Mouse (Mus musculus) embryo, embryonic 10 days (tissue): Measurements from ENCODE around the gene 2210011C24Rik.

ENCODE experiments used
- DNase-seq: peaks from one replicate; pipeline ENCODE4 v3.0.0-alpha.2; 2015; ENCODE audit warnings: low spot score

Gene 2210011C24Rik

GRCm38 (mm10) chr8:84011705-84012498, at the start of gene 2210011C24Rik:
2210011C24Rik (minus strand) TSS chr8:84012171.
- no peak for DNase-seq

GRCm38 (mm10) chr8:84060245-84060644, 48.3 kb upstream of the 2210011C24Rik start:
- DNase-seq, result no peak

- no peak for DNase-seq
Observed at GRCm38 (mm10) chr8:84059226-84059625, 47.3 kb upstream of the 2210011C24Rik start.

DNA sequence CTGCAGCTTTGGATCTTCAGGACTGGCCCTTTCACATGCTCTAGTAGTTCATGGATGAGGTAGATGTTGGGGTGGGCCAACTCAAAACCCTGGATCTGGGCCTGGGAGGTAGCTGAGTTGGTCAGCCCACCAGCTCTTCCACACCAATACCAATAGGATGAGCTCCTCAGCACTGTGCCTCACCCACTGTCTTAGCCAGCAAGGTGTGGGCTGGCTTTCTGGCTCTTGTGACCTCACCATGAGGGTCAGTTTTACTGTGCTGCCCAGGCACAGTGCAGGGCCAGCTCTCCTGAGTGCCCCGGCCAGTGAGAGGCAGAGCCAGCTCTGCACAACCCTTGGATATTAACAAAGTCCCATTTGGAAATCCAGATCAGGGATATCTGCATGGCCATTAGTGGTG, 45.9 kb upstream of the 2210011C24Rik start:
- DNase-seq, result no peak

GRCm38 (mm10) chr8:84053229-84053628, 41.3 kb upstream of the 2210011C24Rik start:
- DNase-seq, result no peak

- no peak for DNase-seq
Observed at GRCm38 (mm10) chr8:84052746-84053145, 40.8 kb upstream of the 2210011C24Rik start.

GRCm38 (mm10) chr8:84048171-84048570, 36.2 kb upstream of the 2210011C24Rik start:
- DNase-seq, result no peak

DNA sequence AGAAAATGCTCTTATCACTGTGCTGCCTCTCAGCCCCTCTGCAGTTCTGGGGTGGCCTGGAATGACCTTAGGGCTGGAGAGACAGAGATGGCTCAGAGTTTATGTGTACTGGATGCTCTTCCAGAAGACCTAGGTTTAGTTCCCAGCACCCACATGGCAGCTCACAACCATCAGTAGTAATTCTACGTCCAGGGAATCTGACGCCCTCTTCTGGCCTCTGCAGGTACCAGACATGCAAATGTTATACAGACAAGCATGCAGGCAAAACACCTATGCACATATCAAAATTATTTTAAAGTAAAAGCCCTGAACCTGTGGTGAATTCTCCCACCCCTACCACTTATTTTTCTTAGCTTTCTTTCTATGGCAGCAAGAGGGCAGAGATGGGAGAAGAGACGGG, 34.5 kb upstream of the 2210011C24Rik start:
- no peak for DNase-seq

- DNase-seq, result no peak
Observed at GRCm38 (mm10) chr8:84044900-84045299, 32.9 kb upstream of the 2210011C24Rik start, which contains the start of gene Rln3. Rln3 (minus strand) TSS chr8:84045000.

- peak; percentile 18 for DNase-seq
Observed at GRCm38 (mm10) chr8:84044103-84044502, 32.1 kb upstream of the 2210011C24Rik start.

- DNase-seq, result no peak
Observed at GRCm38 (mm10) chr8:84042948-84043342, 31.0 kb upstream of the 2210011C24Rik start.

GRCm38 (mm10) chr8:84042066-84042947, 30.3 kb upstream of the 2210011C24Rik start, which contains the start of gene Il27ra:
Il27ra (minus strand) TSS chr8:84042589.
- DNase-seq, result peak; percentile 87

DNA sequence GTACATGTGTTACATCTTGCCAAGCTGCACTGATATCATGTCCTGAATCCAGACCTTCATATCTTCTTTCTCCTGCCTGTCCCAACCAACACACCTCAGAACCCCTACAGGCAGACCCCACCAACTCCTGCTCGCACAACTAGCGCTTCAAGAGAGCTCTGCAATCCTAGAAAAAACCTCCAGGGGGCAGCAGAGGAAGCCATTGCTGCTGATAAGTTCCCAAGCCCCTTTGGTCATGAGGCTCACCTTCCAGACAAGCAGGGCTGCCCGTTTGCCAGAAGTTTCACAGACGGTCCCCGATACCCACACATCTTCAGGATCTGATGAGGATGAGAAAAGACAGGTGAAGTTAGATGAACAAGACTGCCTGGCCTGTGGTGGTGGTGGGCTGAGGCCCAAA, 27.1 kb upstream of the 2210011C24Rik start:
- DNase-seq, result peak; percentile 76

GRCm38 (mm10) chr8:84038015-84038414, 26.0 kb upstream of the 2210011C24Rik start:
- DNase-seq, result no peak

DNA sequence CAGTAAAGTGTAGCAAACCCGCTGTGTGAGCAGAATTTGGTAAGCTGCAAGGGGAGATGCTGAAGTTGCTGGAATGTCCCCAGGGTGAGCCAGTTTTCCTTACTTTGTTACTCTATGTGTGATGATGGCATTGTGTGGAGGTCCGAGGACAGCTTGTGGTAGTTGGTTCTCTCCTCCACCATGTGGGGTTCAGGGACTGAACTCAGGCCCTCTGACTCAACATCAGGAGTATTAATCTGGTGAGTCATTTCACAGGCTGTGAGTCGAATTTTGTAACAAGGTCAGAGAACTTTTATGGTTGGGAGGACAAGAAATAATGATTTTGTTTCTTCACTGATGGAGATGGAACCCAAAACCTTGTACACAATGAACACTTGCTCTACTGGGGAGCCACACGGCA, 20.8 kb upstream of the 2210011C24Rik start:
- no peak for DNase-seq

GRCm38 (mm10) chr8:84029272-84029671, 17.3 kb upstream of the 2210011C24Rik start:
- no peak for DNase-seq

DNA sequence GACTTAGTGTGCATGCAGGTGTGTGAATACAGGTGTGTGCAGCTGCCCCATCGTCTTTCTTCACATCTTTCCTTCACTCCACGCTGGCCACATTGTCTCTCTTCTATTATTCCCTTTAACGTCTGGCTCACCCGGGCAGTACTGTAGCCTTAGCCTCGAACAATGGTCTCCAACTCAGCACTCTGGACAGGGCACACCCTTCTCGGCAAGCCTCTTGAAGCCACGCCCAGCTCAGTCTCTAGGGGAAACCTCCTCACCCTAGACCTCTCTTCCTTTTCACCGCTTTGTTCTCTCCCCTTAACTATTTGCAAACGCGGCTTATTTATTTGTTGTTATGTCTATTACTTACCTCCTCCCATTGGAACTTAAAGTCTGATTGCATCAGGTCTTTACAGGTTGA, 15.5 kb upstream of the 2210011C24Rik start:
- DNase-seq, result peak; percentile 65

DNA sequence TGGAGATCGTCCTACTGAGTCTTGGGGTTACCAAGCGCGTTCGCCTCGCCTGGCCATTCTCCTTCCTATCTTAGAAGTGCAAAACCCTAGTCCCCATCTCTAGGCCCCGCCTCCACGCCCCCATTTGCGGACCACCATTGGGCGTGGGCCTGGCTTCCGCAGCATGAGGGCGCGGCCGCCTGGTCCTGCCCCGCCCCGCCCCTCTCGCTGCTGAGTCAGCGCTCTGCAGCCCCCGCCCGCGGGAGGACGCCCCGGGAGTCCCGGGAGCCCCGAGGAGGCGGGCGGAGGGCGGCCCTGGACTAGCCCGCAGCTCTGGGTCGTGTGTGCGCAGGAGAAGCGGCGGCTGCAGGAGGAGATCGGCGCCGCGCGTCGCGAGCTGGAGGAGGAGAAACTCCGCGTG, 13.9 kb upstream of the 2210011C24Rik start:
- DNase-seq, result peak; percentile 84

GRCm38 (mm10) chr8:84024171-84024570, 12.2 kb upstream of the 2210011C24Rik start:
- DNase-seq, result peak; percentile 90

DNA sequence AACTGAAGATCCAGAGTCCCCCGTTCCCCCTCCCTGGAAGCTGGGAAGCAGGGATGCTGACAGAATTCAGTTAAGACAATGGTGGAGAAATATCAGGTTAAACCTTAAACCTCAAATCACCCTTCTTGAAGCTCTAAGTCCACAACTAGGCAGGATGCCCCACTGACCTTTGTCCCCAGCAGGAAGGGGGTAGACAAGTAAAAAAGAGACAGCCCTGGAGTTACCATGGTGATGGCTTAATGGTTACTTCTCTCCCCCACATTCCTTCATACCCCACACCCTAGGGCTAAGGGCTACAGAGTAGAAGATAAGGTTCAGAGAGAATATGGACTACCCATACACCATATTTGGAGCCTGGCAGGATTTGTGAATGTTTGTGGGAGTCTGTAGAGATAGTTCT, 11.7 kb upstream of the 2210011C24Rik start:
- DNase-seq, result no peak

- no peak for DNase-seq
Observed at GRCm38 (mm10) chr8:84023085-84023484, 11.1 kb upstream of the 2210011C24Rik start.

- no peak for DNase-seq
Observed at GRCm38 (mm10) chr8:84021569-84021968, 9.6 kb upstream of the 2210011C24Rik start.

GRCm38 (mm10) chr8:84021096-84021495, 9.1 kb upstream of the 2210011C24Rik start, which contains the start of gene Palm3:
Palm3 (plus strand) TSS chr8:84021471.
- DNase-seq, result peak; percentile 41
